Mouse (Mus musculus): Measurements from ENCODE around the gene Wdfy1. TPM values are rescaled to one million over a fixed set of nuclear protein-coding genes. Genes with fewer than 3 reads are reported as not detected.

Gene Wdfy1
- total RNA-seq, 2 experiments from 2014 or later: 30.5 to 31.3 TPM

- no peak for DNase-seq
Measured at GRCm38 (mm10) chr1:79654948-79655347, 121.0 kb downstream of the Wdfy1 start.

Other genes with a start within 250 kb of the Wdfy1 start
- gene Ap1s3, start 104.2 kb downstream of the Wdfy1 start, total RNA-seq (2021): 1 to 10 TPM; 2.4 to 3.2 TPM
- gene Mrpl44, start 125 bp downstream of the Wdfy1 start, total RNA-seq (2021): 10 to 100 TPM; 41.4 to 42.6 TPM
- gene Serpine2, start 85.0 kb upstream of the Wdfy1 start, total RNA-seq (2021): 10 to 100 TPM; 47.6 to 50.4 TPM

All from heart, postnatal 4 days (tissue).